Mouse (Mus musculus) embryo, embryonic 11 days (tissue): ENCODE data around the gene Xylt1.

ENCODE experiments used
- DNase-seq: peaks from one replicate; pipeline ENCODE4 v3.0.0-alpha.2; 2015

The Xylt1 gene

GRCm38 (mm10) chr7:117380418-117381187 is at the start of gene Xylt1:
Gene Xylt1 (plus strand): TSS chr7:117380979.
- DNase-seq, result peak; percentile 87

GRCm38 (mm10) chr7:117333936-117334335 is 46.8 kb upstream of the Xylt1 start:
- DNase-seq, result no peak

GRCm38 (mm10) chr7:117356316-117356715 is 24.5 kb upstream of the Xylt1 start:
- no peak for DNase-seq

GRCm38 (mm10) chr7:117357425-117358194 is 23.2 kb upstream of the Xylt1 start:
- no peak for DNase-seq

GRCm38 (mm10) chr7:117361281-117361680 is 19.5 kb upstream of the Xylt1 start:
- DNase-seq, result no peak

GRCm38 (mm10) chr7:117362493-117362892 is 18.3 kb upstream of the Xylt1 start:
- DNase-seq, result no peak

- DNase-seq, result no peak
Observed at GRCm38 (mm10) chr7:117368647-117369289, 12.0 kb upstream of the Xylt1 start.

GRCm38 (mm10) chr7:117369290-117369941 is 11.4 kb upstream of the Xylt1 start:
- no peak for DNase-seq

GRCm38 (mm10) chr7:117375886-117376309 is 4.9 kb upstream of the Xylt1 start:
- DNase-seq, result peak; percentile 85

- DNase-seq, result no peak
Observed at GRCm38 (mm10) chr7:117377138-117377537, 3.6 kb upstream of the Xylt1 start.

- DNase-seq, result no peak
Observed at GRCm38 (mm10) chr7:117380036-117380417, 752 bp upstream of the Xylt1 start.

- DNase-seq, result peak; percentile 78
Observed at GRCm38 (mm10) chr7:117381188-117381981, 606 bp downstream of the Xylt1 start.

GRCm38 (mm10) chr7:117382006-117382405 is 1.2 kb downstream of the Xylt1 start:
- no peak for DNase-seq

GRCm38 (mm10) chr7:117383147-117383940 is 2.6 kb downstream of the Xylt1 start:
- peak; percentile 70 for DNase-seq

- DNase-seq, result no peak
Observed at GRCm38 (mm10) chr7:117386376-117386775, 5.6 kb downstream of the Xylt1 start.

GRCm38 (mm10) chr7:117388284-117388988 is 7.7 kb downstream of the Xylt1 start:
- DNase-seq, result no peak

- no peak for DNase-seq
Observed at GRCm38 (mm10) chr7:117389048-117389447, 8.3 kb downstream of the Xylt1 start.

- DNase-seq, result no peak
Observed at GRCm38 (mm10) chr7:117392863-117393569, 12.2 kb downstream of the Xylt1 start.

GRCm38 (mm10) chr7:117393976-117394375 is 13.2 kb downstream of the Xylt1 start:
- DNase-seq, result no peak

GRCm38 (mm10) chr7:117394380-117394779 is 13.6 kb downstream of the Xylt1 start:
- no peak for DNase-seq
